Mouse (Mus musculus): ENCODE results near the gene Katnal1. TPM values are rescaled to one million over a fixed set of nuclear protein-coding genes. Genes with fewer than 3 reads are reported as not detected.

Gene Katnal1
- polyA plus RNA-seq, 1 experiment = 5.1 TPM

- H3K4me1 ChIP-seq (ENCODE audit: control insufficient read depth, insufficient read depth, low read length) = peaks cover 4% of the 10 kb centered on the region; the same call in 1 of the 2 replicates
- no peak for DNase-seq
- TF ChIP-seq CTCF (IDR thresholded peaks at IDR 0.05; ENCODE audit: insufficient read depth, low read length) = no peak
- TF ChIP-seq POLR2A (IDR thresholded peaks at IDR 0.05; ENCODE audit: borderline replicate concordance, extremely low read depth, low read depth, low read length) = no peak
- WGBS = 82% methylated on average over 2 of the region's 2 CpGs
- H3K4me3 ChIP-seq (replicated peaks; ENCODE audit: extremely low read depth, low read depth, low read length) = no peak overlapping the region
Measured at GRCm38 (mm10) chr5:148945735-148946134, 16.6 kb upstream of the Katnal1 start.

- Histone ChIP-seq H3K4me3 (replicated peaks; ENCODE audit: extremely low read depth, low read depth, low read length) (no peak overlapping the region), H3K4me1 (ENCODE audit: control insufficient read depth, insufficient read depth, low read length) (no peaks in the 10 kb centered on the region)
- DNase-seq = no peak
- TF ChIP-seq POLR2A (IDR thresholded peaks at IDR 0.05; ENCODE audit: borderline replicate concordance, extremely low read depth, low read depth, low read length) (no peak), CTCF (IDR thresholded peaks at IDR 0.05; ENCODE audit: insufficient read depth, low read length) (no peak)
- 53% methylated on average over 8 of the region's 8 CpGs for WGBS
Measured at GRCm38 (mm10) chr5:148944024-148944423, 14.9 kb upstream of the Katnal1 start.

- DNase-seq = no peak
- no peaks in the 10 kb centered on the region for H3K4me1 ChIP-seq (ENCODE audit: control insufficient read depth, insufficient read depth, low read length)
- TF ChIP-seq CTCF (IDR thresholded peaks at IDR 0.05; ENCODE audit: insufficient read depth, low read length) = no peak
- no peak for TF ChIP-seq POLR2A (IDR thresholded peaks at IDR 0.05; ENCODE audit: borderline replicate concordance, extremely low read depth, low read depth, low read length)
- WGBS = 90% methylated on average over 10 of the region's 10 CpGs
- H3K4me3 ChIP-seq (replicated peaks; ENCODE audit: extremely low read depth, low read depth, low read length) = no peak overlapping the region
Measured at GRCm38 (mm10) chr5:148943444-148943843, 14.3 kb upstream of the Katnal1 start.

- 82% methylated on average over 11 of the region's 11 CpGs for WGBS
- H3K4me3 ChIP-seq (replicated peaks; ENCODE audit: extremely low read depth, low read depth, low read length) = no peak overlapping the region
- H3K4me1 ChIP-seq (ENCODE audit: control insufficient read depth, insufficient read depth, low read length) = no peaks in the 10 kb centered on the region
- TF ChIP-seq POLR2A (IDR thresholded peaks at IDR 0.05; ENCODE audit: borderline replicate concordance, extremely low read depth, low read depth, low read length) (no peak), CTCF (IDR thresholded peaks at IDR 0.05; ENCODE audit: insufficient read depth, low read length) (no peak)
- DNase-seq = no peak
Measured at GRCm38 (mm10) chr5:148942957-148943356, 13.8 kb upstream of the Katnal1 start.

- 95% methylated on average over 6 of the region's 6 CpGs for WGBS
- TF ChIP-seq POLR2A (IDR thresholded peaks at IDR 0.05; ENCODE audit: borderline replicate concordance, extremely low read depth, low read depth, low read length) (no peak), CTCF (IDR thresholded peaks at IDR 0.05; ENCODE audit: insufficient read depth, low read length) (peak; percentile 41)
- no peak for DNase-seq
- H3K4me1 ChIP-seq (ENCODE audit: control insufficient read depth, insufficient read depth, low read length) = no peaks in the 10 kb centered on the region
- no peak overlapping the region for H3K4me3 ChIP-seq (replicated peaks; ENCODE audit: extremely low read depth, low read depth, low read length)
Measured at GRCm38 (mm10) chr5:148942305-148942704, 13.2 kb upstream of the Katnal1 start.

GRCm38 (mm10) chr5:148941867-148942266 lies 12.7 kb upstream of the Katnal1 start:
- WGBS = 88% methylated on average over 10 of the region's 10 CpGs
- no peak for DNase-seq
- H3K4me3 ChIP-seq (replicated peaks; ENCODE audit: extremely low read depth, low read depth, low read length) = no peak overlapping the region
- TF ChIP-seq POLR2A (IDR thresholded peaks at IDR 0.05; ENCODE audit: borderline replicate concordance, extremely low read depth, low read depth, low read length) (no peak), CTCF (IDR thresholded peaks at IDR 0.05; ENCODE audit: insufficient read depth, low read length) (no peak)
- H3K4me1 ChIP-seq (ENCODE audit: control insufficient read depth, insufficient read depth, low read length) = no peaks in the 10 kb centered on the region

- no peaks in the 10 kb centered on the region for H3K4me1 ChIP-seq (ENCODE audit: control insufficient read depth, insufficient read depth, low read length)
- no peak for DNase-seq
- WGBS = 62% methylated on average over 11 of the region's 11 CpGs
- TF ChIP-seq POLR2A (IDR thresholded peaks at IDR 0.05; ENCODE audit: borderline replicate concordance, extremely low read depth, low read depth, low read length) (no peak), CTCF (IDR thresholded peaks at IDR 0.05; ENCODE audit: insufficient read depth, low read length) (no peak)
- H3K4me3 ChIP-seq (replicated peaks; ENCODE audit: extremely low read depth, low read depth, low read length) = no peak overlapping the region
Measured at GRCm38 (mm10) chr5:148939948-148940382, 10.8 kb upstream of the Katnal1 start.

- Histone ChIP-seq H3K4me1 (ENCODE audit: control insufficient read depth, insufficient read depth, low read length) (no peaks in the 10 kb centered on the region), H3K4me3 (replicated peaks; ENCODE audit: extremely low read depth, low read depth, low read length) (no peak overlapping the region)
- no peak for DNase-seq
- 52% methylated on average over 3 of the region's 3 CpGs for WGBS
- TF ChIP-seq CTCF (IDR thresholded peaks at IDR 0.05; ENCODE audit: insufficient read depth, low read length) (no peak), POLR2A (IDR thresholded peaks at IDR 0.05; ENCODE audit: borderline replicate concordance, extremely low read depth, low read depth, low read length) (no peak)
Measured at GRCm38 (mm10) chr5:148936516-148936951, 7.4 kb upstream of the Katnal1 start.

GRCm38 (mm10) chr5:148935871-148936270 lies 6.8 kb upstream of the Katnal1 start:
- no peak for DNase-seq

GRCm38 (mm10) chr5:148935071-148935821 lies 6.1 kb upstream of the Katnal1 start:
- 46% methylated on average over 7 of the region's 7 CpGs for WGBS
- DNase-seq = no peak
- Histone ChIP-seq H3K4me3 (replicated peaks; ENCODE audit: extremely low read depth, low read depth, low read length) (no peak overlapping the region), H3K4me1 (ENCODE audit: control insufficient read depth, insufficient read depth, low read length) (no peaks in the 10 kb centered on the region)
- no peak for TF ChIP-seq CTCF (IDR thresholded peaks at IDR 0.05; ENCODE audit: insufficient read depth, low read length)
- no peak for TF ChIP-seq POLR2A (IDR thresholded peaks at IDR 0.05; ENCODE audit: borderline replicate concordance, extremely low read depth, low read depth, low read length)

More at GRCm38 (mm10) chr5:148935871-148936270, 6.8 kb upstream of the Katnal1 start:
- Histone ChIP-seq H3K4me3 (replicated peaks; ENCODE audit: extremely low read depth, low read depth, low read length) (no peak overlapping the region), H3K4me1 (ENCODE audit: control insufficient read depth, insufficient read depth, low read length) (no peaks in the 10 kb centered on the region)
- TF ChIP-seq CTCF (IDR thresholded peaks at IDR 0.05; ENCODE audit: insufficient read depth, low read length) (no peak), POLR2A (IDR thresholded peaks at IDR 0.05; ENCODE audit: borderline replicate concordance, extremely low read depth, low read depth, low read length) (no peak)
- WGBS = 76% methylated on average over 6 of the region's 6 CpGs

All from lung, adult 2 months (tissue).